Mouse (Mus musculus): ENCODE measurements around the gene Trmt11. TPM values are rescaled to one million over a fixed set of nuclear protein-coding genes. Genes with fewer than 3 reads are reported as not detected.

Trmt11 gene
- polyA plus RNA-seq, 1 experiment from 2014 or later, result 30.9 TPM

DNA sequence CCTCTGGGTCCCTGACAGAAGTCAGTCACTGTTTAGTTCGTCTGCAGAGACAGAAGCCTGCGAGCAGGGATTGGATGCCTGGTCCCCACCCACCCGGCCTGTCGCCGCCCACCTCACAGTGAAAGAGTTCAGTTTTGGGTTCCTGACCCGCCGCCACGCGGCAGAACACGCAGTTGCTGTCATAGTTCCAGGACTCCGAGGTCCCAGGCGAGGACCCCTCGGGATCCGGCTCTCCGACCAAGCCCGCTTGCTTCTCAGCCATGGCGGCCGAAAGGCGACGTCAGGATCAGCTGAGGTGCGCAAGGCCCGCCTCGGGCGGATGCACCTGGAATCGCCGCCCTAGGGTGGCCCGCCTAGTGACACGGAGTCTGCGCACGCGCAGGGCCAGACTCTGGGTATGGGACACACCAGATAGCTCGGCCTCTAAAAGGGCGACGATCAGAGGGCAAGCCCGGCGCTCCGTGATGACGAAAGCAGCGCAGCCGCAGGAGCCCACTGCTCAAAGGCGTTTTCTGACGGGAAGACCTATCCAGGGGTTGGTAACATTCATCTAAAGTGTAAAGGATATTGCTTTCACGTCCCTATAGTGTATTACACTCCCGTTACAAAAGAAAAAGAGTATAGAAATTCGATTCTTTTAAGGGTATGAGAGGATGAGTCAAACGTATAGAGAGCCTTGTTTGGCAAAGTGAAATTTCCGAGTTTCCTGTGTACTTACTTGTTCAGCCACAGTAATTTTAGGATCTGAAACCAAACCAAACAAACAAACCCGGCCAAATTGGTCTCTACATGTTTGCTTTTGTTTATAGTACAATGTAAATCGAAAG is 17.8 kb upstream of the Trmt11 start:
- peak; percentile 97 for DNase-seq (ENCODE audit: low spot score)
- H3K27ac ChIP-seq (replicated peaks), result peak overlapping the region; percentile 94
- H3K36me3 ChIP-seq (replicated peaks), result no peaks in the 10 kb centered on the region
- WGBS, result under 1% methylated on average over 49 of the region's 49 CpGs
- H3K4me1 ChIP-seq, result peaks cover 8% of the 10 kb centered on the region
- H3K4me3 ChIP-seq, result peak overlapping the region; percentile 78
- H3K9me3 ChIP-seq, result no peaks in the 10 kb centered on the region
- H3K27me3 ChIP-seq (replicated peaks; ENCODE audit: low read depth, poor library complexity, severe bottlenecking), result no peaks in the 10 kb centered on the region

DNA sequence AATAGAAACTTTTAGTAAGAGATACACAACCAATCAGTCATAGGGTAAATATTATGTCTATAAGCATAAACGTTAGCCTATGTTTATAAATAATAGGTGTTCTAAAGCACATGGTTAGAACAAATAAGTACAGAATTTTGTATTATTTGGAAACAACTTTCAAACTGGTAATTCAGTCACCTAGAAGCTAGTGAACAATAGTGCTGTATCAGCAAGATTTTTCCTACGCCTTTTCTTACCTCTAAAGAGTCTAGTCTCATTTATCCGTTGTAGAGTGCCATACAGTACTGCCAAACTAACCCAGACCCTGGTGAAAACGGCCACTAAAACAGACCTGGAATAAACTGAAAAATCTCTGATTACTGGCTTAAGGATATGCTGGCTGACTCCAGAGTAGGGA is 12.5 kb upstream of the Trmt11 start:
- Histone ChIP-seq H3K4me3 (no peak overlapping the region), H3K4me1 (peaks cover 8% of the 10 kb centered on the region), H3K27ac (replicated peaks) (no peak overlapping the region), H3K9me3 (no peaks in the 10 kb centered on the region), H3K36me3 (replicated peaks) (no peaks in the 10 kb centered on the region), H3K27me3 (replicated peaks; ENCODE audit: low read depth, poor library complexity, severe bottlenecking) (no peaks in the 10 kb centered on the region)
- 87% methylated on average over 4 of the region's 4 CpGs for WGBS
- DNase-seq (ENCODE audit: low spot score), result no peak

DNA sequence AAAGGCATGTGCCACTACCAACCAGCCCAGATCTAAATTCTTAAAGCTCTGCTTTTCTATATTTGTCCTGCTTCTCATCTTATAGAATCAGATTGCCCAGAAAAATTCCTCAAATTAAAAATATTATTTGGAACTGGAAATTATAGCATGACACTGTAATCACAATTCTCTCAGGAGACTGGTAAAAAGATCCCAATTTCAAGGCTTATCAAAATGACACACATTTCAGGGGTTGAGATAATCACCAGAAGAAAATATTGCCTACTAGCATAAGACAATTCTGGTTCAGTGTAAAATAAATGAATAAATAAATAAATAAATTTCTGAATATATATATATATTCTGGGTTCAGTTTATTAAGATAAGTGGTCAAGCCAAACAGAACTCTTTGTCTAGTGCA is 9.1 kb upstream of the Trmt11 start:
- Histone ChIP-seq H3K27ac (replicated peaks) (no peak overlapping the region), H3K27me3 (replicated peaks; ENCODE audit: low read depth, poor library complexity, severe bottlenecking) (no peaks in the 10 kb centered on the region), H3K36me3 (replicated peaks) (no peaks in the 10 kb centered on the region; the same call in 1 of the 2 replicates), H3K9me3 (no peaks in the 10 kb centered on the region), H3K4me1 (no peaks in the 10 kb centered on the region), H3K4me3 (no peak overlapping the region)
- no peak for DNase-seq (ENCODE audit: low spot score)

DNA sequence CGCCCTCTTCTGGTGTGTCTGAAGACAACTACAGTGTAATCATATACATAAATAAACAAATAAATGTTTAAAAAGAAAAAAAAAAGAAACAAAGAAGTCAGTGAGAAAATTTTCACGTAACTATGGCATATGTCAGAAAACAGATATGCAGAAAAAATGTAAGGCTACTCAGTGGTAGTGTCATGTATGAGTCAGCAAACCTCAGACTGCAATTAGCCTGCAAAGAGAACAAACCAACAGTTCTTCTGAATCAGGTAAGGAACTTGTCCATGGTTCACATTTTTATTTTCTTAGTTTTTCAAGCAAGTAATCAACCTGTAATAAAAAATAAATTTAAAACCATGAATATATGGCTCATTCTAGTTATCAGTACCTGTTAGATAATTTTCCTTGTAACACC is 7.6 kb upstream of the Trmt11 start:
- no peak for DNase-seq (ENCODE audit: low spot score)
- no peak overlapping the region for H3K4me3 ChIP-seq
- no peaks in the 10 kb centered on the region; the same call in 1 of the 2 replicates for H3K36me3 ChIP-seq (replicated peaks)
- WGBS, result 69% methylated on average over 2 of the region's 2 CpGs
- no peaks in the 10 kb centered on the region for H3K9me3 ChIP-seq
- H3K4me1 ChIP-seq, result no peaks in the 10 kb centered on the region
- H3K27me3 ChIP-seq (replicated peaks; ENCODE audit: low read depth, poor library complexity, severe bottlenecking), result no peaks in the 10 kb centered on the region
- H3K27ac ChIP-seq (replicated peaks), result no peak overlapping the region

DNA sequence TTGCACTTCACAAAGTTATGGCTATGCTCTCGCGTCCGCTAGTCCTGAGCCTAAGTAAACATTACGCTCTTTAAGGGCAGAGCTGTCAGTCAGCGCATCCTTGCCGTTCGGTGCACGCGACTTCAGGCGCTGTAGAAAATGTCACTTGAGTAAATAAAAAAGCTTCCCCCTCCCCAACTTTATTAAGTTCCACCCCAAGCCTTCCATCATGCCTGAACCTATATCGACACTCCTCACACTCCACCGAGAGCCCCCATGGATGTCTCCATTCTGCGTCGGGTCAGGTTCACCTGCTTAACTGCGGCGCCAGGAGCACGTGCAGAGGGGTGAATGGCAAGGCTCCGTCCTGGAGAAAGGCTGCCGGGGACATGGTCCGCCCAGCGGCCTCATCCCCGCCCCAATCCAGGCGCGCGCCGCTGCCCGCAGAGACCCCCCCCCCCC is 435 bp downstream of the Trmt11 start:
- Histone ChIP-seq H3K36me3 (replicated peaks) (peaks cover 27% of the 10 kb centered on the region), H3K27ac (replicated peaks) (peak overlapping the region; percentile 95), H3K4me3 (peak overlapping the region; percentile 88), H3K4me1 (peaks cover 12% of the 10 kb centered on the region), H3K27me3 (replicated peaks; ENCODE audit: low read depth, poor library complexity, severe bottlenecking) (no peaks in the 10 kb centered on the region), H3K9me3 (no peaks in the 10 kb centered on the region)
- WGBS, result under 1% methylated on average over 27 of the region's 27 CpGs
- no peak for DNase-seq (ENCODE audit: low spot score)

DNA sequence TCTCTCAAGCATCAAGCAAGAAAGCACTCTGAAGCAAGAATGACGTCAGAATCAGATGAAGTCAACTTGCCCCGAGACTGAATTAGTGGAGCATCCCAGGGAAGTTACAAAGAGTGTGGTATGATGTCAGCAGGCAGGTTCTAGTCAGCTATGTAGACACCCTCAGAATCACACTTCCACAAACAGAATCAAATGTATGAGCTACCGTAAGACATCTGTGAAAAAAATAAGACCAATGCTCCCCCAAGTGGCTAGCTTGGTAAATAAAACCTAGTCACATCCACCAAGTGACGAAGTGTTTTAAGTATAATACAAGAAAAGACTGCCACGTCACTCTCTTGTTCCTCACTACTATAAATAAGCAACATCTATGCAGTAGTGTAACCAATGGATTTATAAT is 13.5 kb downstream of the Trmt11 start:
- no peaks in the 10 kb centered on the region for H3K27me3 ChIP-seq (replicated peaks; ENCODE audit: low read depth, poor library complexity, severe bottlenecking)
- no peak for DNase-seq (ENCODE audit: low spot score)
- H3K27ac ChIP-seq (replicated peaks), result no peak overlapping the region
- H3K36me3 ChIP-seq (replicated peaks), result peaks cover 81% of the 10 kb centered on the region
- H3K4me1 ChIP-seq, result no peaks in the 10 kb centered on the region
- H3K9me3 ChIP-seq, result no peaks in the 10 kb centered on the region
- no peak overlapping the region for H3K4me3 ChIP-seq
- 80% methylated on average over 5 of the region's 5 CpGs for WGBS

DNA sequence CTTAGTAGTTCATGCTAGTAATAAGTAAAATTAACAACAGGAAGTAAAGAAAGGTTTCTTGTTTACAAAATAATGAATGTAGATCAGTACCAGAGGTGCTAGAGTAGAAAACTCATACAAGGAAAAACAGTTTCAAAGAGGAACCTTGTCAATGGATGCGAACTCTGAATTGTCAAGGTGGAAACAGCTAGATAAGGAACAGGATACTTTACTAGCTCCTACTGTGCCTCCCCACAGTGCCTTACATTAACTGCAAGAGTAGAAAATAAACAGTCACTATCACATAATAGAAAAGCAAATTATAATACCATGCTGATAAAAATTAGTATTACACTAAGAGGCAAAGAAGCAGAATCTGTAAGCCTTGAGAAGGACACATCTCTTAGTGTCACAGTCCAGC is 14.9 kb downstream of the Trmt11 start:
- Histone ChIP-seq H3K4me3 (no peak overlapping the region), H3K36me3 (replicated peaks) (peaks cover 82% of the 10 kb centered on the region), H3K27ac (replicated peaks) (no peak overlapping the region), H3K27me3 (replicated peaks; ENCODE audit: low read depth, poor library complexity, severe bottlenecking) (no peaks in the 10 kb centered on the region), H3K9me3 (no peaks in the 10 kb centered on the region), H3K4me1 (no peaks in the 10 kb centered on the region)
- DNase-seq (ENCODE audit: low spot score), result no peak
- WGBS, result 88% methylated on average over 1 of the region's 1 CpGs

DNA sequence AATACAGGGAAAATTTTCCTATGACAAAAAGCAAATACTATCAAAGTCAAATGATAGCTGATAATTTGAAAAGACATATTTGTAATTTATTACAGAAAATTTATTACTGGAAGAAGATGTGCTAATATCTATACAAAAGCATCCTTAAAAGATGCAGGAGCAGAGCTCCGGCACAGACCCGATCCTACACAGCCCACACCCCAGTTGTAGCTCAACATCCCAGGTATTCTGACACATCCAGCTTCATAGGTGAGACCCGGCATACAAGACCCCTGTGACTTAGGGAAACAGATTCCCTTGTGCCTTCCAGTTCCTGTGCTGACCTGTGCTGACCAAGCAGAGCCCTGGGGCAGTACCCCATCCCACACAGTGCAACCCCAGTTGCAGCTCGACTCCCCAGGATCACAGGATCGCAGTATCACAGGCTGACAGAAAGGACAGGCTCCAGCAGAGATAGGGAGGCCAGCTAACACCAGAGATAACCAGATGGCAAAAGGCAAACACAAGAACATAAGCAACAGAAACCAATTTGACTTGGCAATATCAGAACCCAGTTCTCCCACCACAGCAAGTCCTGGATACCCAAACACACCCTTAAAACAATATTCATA is 22.8 kb downstream of the Trmt11 start:
- peaks cover 47% of the 10 kb centered on the region for H3K36me3 ChIP-seq (replicated peaks)
- no peaks in the 10 kb centered on the region for H3K27me3 ChIP-seq (replicated peaks; ENCODE audit: low read depth, poor library complexity, severe bottlenecking)
- H3K9me3 ChIP-seq, result no peaks in the 10 kb centered on the region
- no peaks in the 10 kb centered on the region for H3K4me1 ChIP-seq
- 92% methylated on average over 5 of the region's 5 CpGs for WGBS
- H3K4me3 ChIP-seq, result no peak overlapping the region
- no peak overlapping the region for H3K27ac ChIP-seq (replicated peaks)
- no peak for DNase-seq (ENCODE audit: low spot score)

DNA sequence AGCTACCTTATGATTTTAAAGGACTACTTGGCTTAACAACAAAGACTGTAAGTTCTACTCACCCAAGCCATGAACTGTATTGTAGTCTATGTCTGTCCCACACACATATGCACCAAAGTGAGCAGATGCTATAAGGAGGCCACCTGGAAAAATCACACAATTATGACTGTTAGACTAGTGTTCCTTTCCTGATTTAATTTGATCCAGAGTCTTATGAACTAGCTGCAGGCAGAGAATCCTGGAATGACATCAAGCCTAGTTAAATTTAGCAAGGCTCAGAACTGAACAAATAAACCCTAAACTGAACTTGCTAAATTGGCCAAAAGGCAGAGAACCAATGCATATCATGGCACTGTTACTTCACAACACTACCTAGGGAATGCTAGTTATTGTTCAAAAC is 34.2 kb downstream of the Trmt11 start:
- H3K27ac ChIP-seq (replicated peaks), result no peak overlapping the region

DNA sequence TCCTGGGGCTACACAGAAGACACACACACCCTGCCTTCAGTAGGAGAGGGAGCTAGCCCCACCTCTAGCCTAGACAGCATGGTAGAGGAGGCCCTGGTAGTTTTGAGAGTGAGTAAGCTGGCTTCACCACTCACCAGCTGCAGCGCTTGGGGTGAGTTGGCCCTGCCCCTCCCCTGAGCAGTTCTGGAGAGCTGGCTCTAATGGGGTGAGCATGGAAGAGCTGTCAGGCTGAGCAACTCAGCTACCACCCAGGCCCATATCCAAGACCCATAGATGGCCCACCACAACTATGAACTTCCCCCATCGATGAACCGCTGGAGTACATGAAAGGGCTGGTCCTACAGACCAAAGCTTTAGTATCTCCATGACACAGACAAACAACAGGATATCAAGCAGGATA is 35.9 kb downstream of the Trmt11 start:
- H3K4me1 ChIP-seq, result no peaks in the 10 kb centered on the region
- no peaks in the 10 kb centered on the region for H3K27me3 ChIP-seq (replicated peaks; ENCODE audit: low read depth, poor library complexity, severe bottlenecking)
- peaks cover 79% of the 10 kb centered on the region for H3K36me3 ChIP-seq (replicated peaks)
- no peak for DNase-seq (ENCODE audit: low spot score)
- H3K4me3 ChIP-seq, result no peak overlapping the region
- no peaks in the 10 kb centered on the region for H3K9me3 ChIP-seq
- no peak overlapping the region for H3K27ac ChIP-seq (replicated peaks)
- WGBS, result 96% methylated on average over 3 of the region's 3 CpGs

More for the DNA sequence above, 34.2 kb downstream of the Trmt11 start:
- no peak overlapping the region for H3K4me3 ChIP-seq
- H3K4me1 ChIP-seq, result no peaks in the 10 kb centered on the region
- no peaks in the 10 kb centered on the region for H3K9me3 ChIP-seq
- H3K36me3 ChIP-seq (replicated peaks), result peaks cover 68% of the 10 kb centered on the region
- H3K27me3 ChIP-seq (replicated peaks; ENCODE audit: low read depth, poor library complexity, severe bottlenecking), result no peaks in the 10 kb centered on the region
- DNase-seq (ENCODE audit: low spot score), result no peak

DNA sequence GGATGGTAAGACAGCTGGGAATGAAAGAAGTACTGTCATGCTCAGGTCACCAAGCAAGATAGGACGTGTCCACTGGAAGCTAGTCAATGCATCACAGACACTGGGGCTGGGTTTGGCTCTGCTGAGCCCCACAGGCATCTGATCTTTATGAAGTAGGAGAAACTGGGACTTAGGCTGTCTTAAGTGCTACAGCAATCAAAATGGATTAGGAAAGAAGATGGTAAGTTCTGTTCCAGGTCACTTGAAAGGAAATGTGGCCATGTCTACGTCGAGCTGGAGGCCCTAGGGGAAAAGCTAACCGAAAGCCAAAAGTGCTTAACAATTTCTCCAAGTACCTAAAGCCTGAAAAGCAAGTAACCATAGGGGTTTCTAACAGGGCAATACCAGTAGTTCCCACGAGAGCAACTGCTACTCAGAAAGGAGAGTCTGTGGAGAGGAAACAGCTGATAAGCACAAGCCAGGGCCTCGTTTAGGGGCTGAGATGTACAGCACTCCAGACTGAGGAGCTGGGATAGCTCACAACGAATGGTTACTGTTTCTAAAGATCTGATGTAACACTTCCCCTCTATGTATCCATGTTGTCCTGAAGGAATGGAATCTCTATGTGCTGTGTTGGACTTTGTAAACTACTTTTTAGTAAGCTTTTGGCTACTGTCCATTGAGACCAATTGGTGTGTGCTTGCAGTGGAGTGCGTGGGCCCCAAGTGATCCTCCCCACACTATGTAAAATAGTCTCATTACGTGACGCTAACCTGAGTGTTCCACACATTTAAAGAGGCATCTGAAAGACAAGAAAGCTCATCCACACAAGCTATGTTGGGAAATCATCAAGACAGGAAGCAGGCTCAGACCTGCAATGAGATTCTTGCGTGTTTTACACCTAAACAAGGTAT is 44.6 kb downstream of the Trmt11 start:
- 92% methylated on average over 11 of the region's 11 CpGs for WGBS
- H3K9me3 ChIP-seq, result no peaks in the 10 kb centered on the region
- H3K27me3 ChIP-seq (replicated peaks; ENCODE audit: low read depth, poor library complexity, severe bottlenecking), result no peaks in the 10 kb centered on the region
- H3K36me3 ChIP-seq (replicated peaks), result peaks cover 72% of the 10 kb centered on the region
- no peak overlapping the region for H3K27ac ChIP-seq (replicated peaks)
- no peaks in the 10 kb centered on the region for H3K4me1 ChIP-seq
- DNase-seq (ENCODE audit: low spot score), result no peak
- no peak overlapping the region for H3K4me3 ChIP-seq

DNA sequence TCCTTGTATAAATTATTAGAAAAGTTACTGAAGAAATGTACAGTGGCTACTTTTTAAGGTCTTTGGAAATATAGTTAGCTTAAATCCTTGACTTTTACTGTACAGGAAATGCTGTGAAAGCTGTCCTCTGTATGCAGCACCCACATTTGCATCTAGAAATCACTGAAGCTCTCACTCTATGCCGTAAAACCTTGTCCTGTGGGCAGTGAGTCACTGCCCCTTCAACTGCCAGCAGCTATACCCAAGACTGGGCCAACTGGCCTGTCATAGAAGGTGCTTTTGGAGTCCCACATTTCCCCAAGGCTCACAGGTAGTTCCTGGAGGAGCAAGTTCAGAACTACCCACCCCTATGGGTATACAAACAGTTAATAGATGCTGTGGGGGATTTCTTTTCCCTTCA is 48.2 kb downstream of the Trmt11 start:
- Histone ChIP-seq H3K4me1 (no peaks in the 10 kb centered on the region), H3K27ac (replicated peaks) (no peak overlapping the region), H3K9me3 (no peaks in the 10 kb centered on the region), H3K27me3 (replicated peaks; ENCODE audit: low read depth, poor library complexity, severe bottlenecking) (no peaks in the 10 kb centered on the region), H3K36me3 (replicated peaks) (peaks cover 56% of the 10 kb centered on the region), H3K4me3 (no peak overlapping the region)
- WGBS, result 91% methylated on average over 1 of the region's 1 CpGs
- no peak for DNase-seq (ENCODE audit: low spot score)

Measured in embryonic facial prominence, embryonic 10.5 days (tissue).